Mouse (Mus musculus): ENCODE data around the gene Cyb5rl.

DNA sequence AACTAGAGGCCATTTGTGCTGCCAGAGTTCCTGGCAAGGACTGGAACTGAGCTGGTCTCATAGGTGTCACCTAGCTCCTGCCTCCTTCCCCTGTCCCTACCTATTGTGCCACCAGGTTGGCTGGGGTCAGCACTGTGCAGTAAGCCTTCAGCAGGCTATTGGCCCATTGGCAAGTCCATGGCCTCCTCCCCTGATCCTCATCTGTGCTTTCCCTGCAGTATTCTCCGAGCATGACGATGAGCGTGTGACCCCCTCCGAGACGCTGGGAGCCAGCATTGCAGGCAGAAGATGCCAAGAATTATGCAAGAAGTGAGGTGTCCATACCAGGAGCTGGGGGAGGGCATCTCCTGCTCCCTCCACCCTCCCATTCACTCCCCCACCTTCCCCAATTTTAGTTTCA is 19.0 kb upstream of the Cyb5rl start:
- TF ChIP-seq CTCF (IDR thresholded peaks at IDR 0.05; ENCODE audit: low read depth) = no peak
- TF ChIP-seq EP300 (IDR thresholded peaks at IDR 0.05; ENCODE audit: low read depth) = no peak

Measured in liver, embryonic 14.5 days (tissue).